Mouse (Mus musculus) lung, adult 2 months (tissue): ENCODE results near the gene 9530003J23Rik.

ENCODE experiments used
- CTCF ChIP-seq: fragments of 200-500 bp; IDR thresholded peaks from 2 replicates; pipeline ENCODE4 v1.5.1; 2011; ENCODE audit warnings: mild to moderate bottlenecking, low read length, control low read depth; ENCODE audit not compliant: insufficient read depth
- POLR2A ChIP-seq: fragments of 200-500 bp; IDR thresholded peaks from 2 replicates; pipeline ENCODE4 v1.6.1; 2011; ENCODE audit warnings: low read depth, mild to moderate bottlenecking, control low read depth, low read length, borderline replicate concordance; ENCODE audit errors: extremely low read depth

DNA sequence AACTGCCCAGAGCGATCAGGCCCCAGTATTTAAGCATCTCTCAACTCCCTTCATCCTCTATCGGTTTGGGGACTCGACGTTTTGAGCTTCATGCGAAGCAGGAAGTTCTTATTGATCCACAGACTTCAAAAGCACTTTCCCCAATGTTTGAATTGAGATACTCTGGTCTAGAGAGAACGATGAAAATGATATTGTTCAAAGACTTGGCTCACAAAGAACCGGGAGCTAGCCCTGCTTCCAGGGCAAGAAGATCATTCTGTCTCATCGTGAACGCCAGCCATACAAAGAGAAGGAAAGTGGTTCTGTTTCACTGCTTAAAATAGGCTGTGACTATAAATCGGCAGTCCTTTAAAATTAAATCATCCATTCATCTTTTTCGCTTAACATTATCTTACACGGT lies at the start of gene 9530003J23Rik:
- TF ChIP-seq POLR2A (no peak), CTCF (no peak)
